8 mouse cellular contexts compared by ENCODE assay signal in genomic region chr6:47877461-47878132, GRCm38 (mm10). TPM values are rescaled to one million over a fixed set of nuclear protein-coding genes. Genes with fewer than 3 reads are reported as not detected.
A peak's percentile ranks its signal among the peaks of the same experiment; 100 is the strongest.
DNase-seq lines count a peak whose midpoint lies in the region; ATAC-seq lines count a peak whose summit lies in the region.

No protein-coding gene starts in this region.

- peak overlapping the region; percentile 87 for H3K4me3 ChIP-seq in hindbrain, embryonic 11.5 days (ENCODE audit: low read depth, low read length)

- DNase-seq in MEL-GATA-1-ER (ENCODE audit: extremely low read depth, low read depth): peak; percentile 46
- peak; percentile 91 for DNase-seq in cerebellum, adult 8-10 months
- peak; percentile 89 for DNase-seq in hindbrain, embryonic 11.5 days (ENCODE audit: low spot score)
- DNase-seq in layer of hippocampus, postnatal 10 days (ENCODE audit: low spot score in 2 of 2): peak; percentile 90 to 91
- DNase-seq in lung, postnatal 10 days: peak; percentile 95
- DNase-seq in ovary, postnatal 36 days (ENCODE audit: low spot score): peak; percentile 92
- peak; percentile 83 for DNase-seq in thymus, postnatal 25 days

- H3K9ac ChIP-seq in hindbrain, embryonic 11.5 days (ENCODE audit: low read depth, low read length): peak overlapping the region; percentile 96

- peak; percentile 96 for ATAC-seq in frontal cortex, adult (ENCODE audit: low TSS enrichment)
- ATAC-seq in hindbrain, embryonic 11.5 days (ENCODE audit: low FRiP score): peak; percentile 95

- H3K9me3 ChIP-seq in hindbrain, embryonic 11.5 days (ENCODE audit: control insufficient read depth, low read length): no peaks in the 10 kb centered on the region

- peak overlapping the region; percentile 95 for H3K27ac ChIP-seq in hindbrain, embryonic 11.5 days (ENCODE audit: low read depth, low read length)

- H3K4me2 ChIP-seq in hindbrain, embryonic 11.5 days (replicated peaks; ENCODE audit: low read depth, low read length): peak overlapping the region; percentile 87

- peaks cover 12% of the 10 kb centered on the region for H3K4me1 ChIP-seq in hindbrain, embryonic 11.5 days (replicated peaks; ENCODE audit: control insufficient read depth, insufficient read depth, low read length)

- WGBS in hindbrain, embryonic 11.5 days: 0% methylated on average over 37 of the region's 71 CpGs

- H3K27me3 ChIP-seq in hindbrain, embryonic 11.5 days (ENCODE audit: control insufficient read depth, insufficient read depth, low read length): no peaks in the 10 kb centered on the region

- peaks cover 3% of the 10 kb centered on the region; the same call in 1 of the 2 replicates for H3K36me3 ChIP-seq in hindbrain, embryonic 11.5 days (ENCODE audit: control insufficient read depth, insufficient read depth, low read length)

RNA-seq across cellular contexts. Expression of gene Zfp282, which starts 0.6 kb away (rescaled TPM):
- 13.1 and 13.2 TPM in 2 replicates for polyA plus RNA-seq in hindbrain, embryonic 11.5 days (2014; fragmentation: Nextera tagmentation; extraction: Ambion mirVana)
- 10 to 100 TPM; 25.9 to 26.5 TPM for total RNA-seq in layer of hippocampus, postnatal 10 days (2021)

RNA-seq across cellular contexts. Expression of gene Zfp398, which starts 42.1 kb away (rescaled TPM):
- polyA plus RNA-seq in hindbrain, embryonic 11.5 days (2014; fragmentation: Nextera tagmentation; extraction: Ambion mirVana): 9.1 and 13.8 TPM in 2 replicates
- 10 to 100 TPM; 20.2 to 21.3 TPM for total RNA-seq in layer of hippocampus, postnatal 10 days (2021)

RNA-seq across cellular contexts. Expression of gene Zfp212, which starts 42.7 kb away (rescaled TPM):
- 9.9 and 13.9 TPM in 2 replicates for polyA plus RNA-seq in hindbrain, embryonic 11.5 days (2014; fragmentation: Nextera tagmentation; extraction: Ambion mirVana)
- total RNA-seq in layer of hippocampus, postnatal 10 days (2021): 10 to 100 TPM; 16.9 to 17.2 TPM

RNA-seq across cellular contexts. Expression of gene Zfp786, which starts 46.9 kb away (rescaled TPM):
- 6.6 and 6.9 TPM in 2 replicates for polyA plus RNA-seq in hindbrain, embryonic 11.5 days (2014; fragmentation: Nextera tagmentation; extraction: Ambion mirVana)
- total RNA-seq in layer of hippocampus, postnatal 10 days (2021): 1 to 10 TPM; 7.0 to 7.2 TPM

Comparison
In these comparisons a context has a peak if more than half of its experiments do, and no peak if none do; other contexts are left out.
1. Peak in every context shown above with its lines: DNase-seq, ATAC-seq, H3K4me3 ChIP-seq and H3K27ac ChIP-seq.